Mouse (Mus musculus): ENCODE measurements around the gene Mterf1a. TPM values are rescaled to one million over a fixed set of nuclear protein-coding genes. Genes with fewer than 3 reads are reported as not detected.

Gene Mterf1a
- total RNA-seq, 2 experiments from 2014 or later: 7.4 to 10.2 TPM

DNA sequence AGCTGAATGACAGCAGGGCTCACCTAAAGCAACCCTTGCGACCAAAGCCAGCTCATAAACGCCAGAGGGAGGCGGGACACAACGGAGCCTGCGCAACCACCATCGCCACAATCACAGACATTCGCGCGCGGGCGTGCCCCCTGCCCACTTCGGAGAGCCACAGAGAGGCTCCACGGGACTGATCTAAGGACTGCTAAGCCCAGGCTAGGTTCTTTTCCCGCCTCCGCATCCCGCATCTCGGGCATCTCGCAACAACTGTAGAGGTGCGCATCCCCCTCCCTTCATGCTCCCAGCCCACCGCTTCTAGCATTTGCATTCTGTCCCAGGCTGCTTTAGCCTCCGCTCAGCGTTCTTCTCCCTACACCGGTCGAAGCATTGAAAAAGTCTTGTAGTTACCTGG is 48.7 kb downstream of the Mterf1a start, which contains the start of gene Lrrd1:
TSS of gene Lrrd1 (plus strand) at position 148 of the 400 bp plus-strand sequence.
- DNase-seq (ENCODE audit: low spot score in 2 of 2): peak in 1 of 2 experiments; percentile 4

Other genes starting within 250 kb of the Mterf1a start
- not detected for gene Tmbim7, start 242.8 kb downstream of the Mterf1a start, total RNA-seq (2021)
- 100 to 1,000 TPM; 109 to 114 TPM for gene Gatad1, start 236.7 kb downstream of the Mterf1a start, total RNA-seq (2021)
- gene Ankib1, start 91.0 kb downstream of the Mterf1a start, total RNA-seq (2021): 10 to 100 TPM; 69.8 to 72.1 TPM
- gene Krit1, start 90.7 kb downstream of the Mterf1a start, total RNA-seq (2021): 10 to 100 TPM; 45.2 to 47.1 TPM
- gene Lrrd1, start 48.8 kb downstream of the Mterf1a start, total RNA-seq (2021): under 1 TPM; 0.17 to 0.18 TPM
- 10 to 100 TPM; 64.1 to 68.1 TPM for gene Akap9, start 34.1 kb upstream of the Mterf1a start, total RNA-seq (2021)
- 10 to 100 TPM; 64.8 to 79.6 TPM for gene Cyp51, start 210.8 kb upstream of the Mterf1a start, total RNA-seq (2021)

Data from layer of hippocampus, postnatal 14 days (tissue).